Mouse (Mus musculus) liver, postnatal 0 days (tissue): ENCODE data around the gene Zfp866. TPM values are rescaled to one million over a fixed set of nuclear protein-coding genes. Genes with fewer than 3 reads are reported as not detected.

Source experiments
- ATAC-seq: fragments of 200-750 bp; cut with Nextera tagmentation; 2 replicates; pipeline ENCODE4 v1.8.0; 2017; ENCODE audit warnings: mild to moderate bottlenecking, moderate library complexity
- DNase-seq: peaks from one replicate; pipeline ENCODE4 v3.0.0-alpha.2; 2016
- H3K27ac ChIP-seq: fragments of 300-500 bp; sonication (generic); 2 replicates; pipeline ENCODE4 v1.5.1; 2014; ENCODE audit warnings: antibody characterized with exemption, moderate library complexity, mild to moderate bottlenecking, low read depth
- H3K27me3 ChIP-seq: fragments of 300-500 bp; sonication (generic); 2 replicates; pipeline ENCODE4 v1.6.1; 2014; ENCODE audit warnings: low read length, control low read depth, mixed read lengths; ENCODE audit not compliant: insufficient read depth
- H3K36me3 ChIP-seq: fragments of 300-500 bp; sonication (generic); replicated peaks from 2 replicates; pipeline ENCODE4 v1.6.1; 2014; ENCODE audit warnings: mild to moderate bottlenecking, control low read depth, low read length, moderate library complexity, mixed read lengths; ENCODE audit not compliant: insufficient read depth
- H3K4me1 ChIP-seq: fragments of 300-500 bp; sonication (generic); 2 replicates; pipeline ENCODE4 v1.6.1; 2014; ENCODE audit warnings: antibody characterized with exemption, mild to moderate bottlenecking, control low read depth; ENCODE audit not compliant: insufficient read depth
- H3K4me2 ChIP-seq: fragments of 300-500 bp; sonication (generic); 2 replicates; pipeline ENCODE4 v1.6.1; 2014; ENCODE audit warnings: low read depth, mild to moderate bottlenecking, low read length, moderate library complexity, mixed read lengths
- H3K4me3 ChIP-seq: fragments of 300-500 bp; sonication (generic); 2 replicates; pipeline ENCODE4 v1.5.1; 2014; ENCODE audit warnings: low read depth, low read length
- H3K9ac ChIP-seq: fragments of 300-500 bp; sonication (generic); replicated peaks from 2 replicates; pipeline ENCODE4 v1.6.1; 2014; ENCODE audit warnings: mild to moderate bottlenecking, moderate library complexity
- H3K9me3 ChIP-seq: fragments of 300-500 bp; sonication (generic); 2 replicates; pipeline ENCODE4 v1.6.1; 2016; ENCODE audit warnings: mild to moderate bottlenecking, control low read depth, low read length, mixed read lengths
- CTCF ChIP-seq: sonication (generic); IDR thresholded peaks from 2 replicates; pipeline ENCODE4 v1.5.1; 2016; ENCODE audit warnings: antibody characterized with exemption, low read depth
- EP300 ChIP-seq: IDR thresholded peaks from 2 replicates; pipeline ENCODE4 v1.6.1; 2016; ENCODE audit warnings: antibody characterized with exemption, low read depth, mild to moderate bottlenecking
- WGBS: fragments of 180-500 bp; shearing (Covaris S2); extraction: QIAGEN DNeasy Blood & Tissue Kit; methylation state at CpG from one replicate; pipeline ENCODE4 v1.1.7; 2014; ENCODE audit not compliant: insufficient replicate concordance; 5-methylcytosine and 5-hydroxymethylcytosine counted together
- polyA plus RNA-seq: library from polyadenylated mRNA; unstranded; fragments of >200 nt; fragmentation: Nextera tagmentation; extraction: Ambion mirVana; gene quantifications from 2 replicates; pipeline ENCODE4 v1.2.1, GENCODE M21; 2015

Gene Zfp866
- polyA plus RNA-seq, 1 experiment from 2014 or later = 4.6 TPM

DNA sequence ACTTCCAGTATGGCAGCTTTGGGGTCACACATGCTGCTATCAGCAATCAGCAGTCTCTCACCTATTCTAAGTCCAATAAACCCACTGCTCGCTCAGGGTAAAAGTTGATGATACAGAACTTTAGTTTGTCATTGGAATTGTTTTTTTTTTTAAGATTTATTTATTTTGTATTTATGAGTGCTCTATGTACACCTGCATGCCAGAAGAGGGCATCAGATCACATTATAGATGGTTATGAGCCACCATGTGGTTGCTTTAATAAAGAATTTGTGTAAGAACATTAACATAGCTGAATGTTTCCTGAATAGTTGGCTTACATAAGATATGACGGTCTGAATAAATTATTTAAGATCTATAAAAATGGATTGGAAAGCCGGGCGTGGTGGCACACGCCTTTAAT, 32.7 kb downstream of the Zfp866 start:
- ATAC-seq = no peak
- H3K9ac ChIP-seq = no peak overlapping the region
- TF ChIP-seq EP300 = no peak
- 0 out of 2 replicates have a peak, but pooled peaks have one; percentile 4 for TF ChIP-seq CTCF
- no peak overlapping the region for H3K4me2 ChIP-seq
- no peaks in the 10 kb centered on the region for H3K9me3 ChIP-seq
- no peaks in the 10 kb centered on the region for H3K4me1 ChIP-seq
- no peaks in the 10 kb centered on the region for H3K27me3 ChIP-seq
- DNase-seq = no peak
- peaks cover 28% of the 10 kb centered on the region for H3K36me3 ChIP-seq
- no peak overlapping the region for H3K4me3 ChIP-seq
- H3K27ac ChIP-seq = no peak overlapping the region
- 91% methylated on average over 5 of the region's 5 CpGs for WGBS

DNA sequence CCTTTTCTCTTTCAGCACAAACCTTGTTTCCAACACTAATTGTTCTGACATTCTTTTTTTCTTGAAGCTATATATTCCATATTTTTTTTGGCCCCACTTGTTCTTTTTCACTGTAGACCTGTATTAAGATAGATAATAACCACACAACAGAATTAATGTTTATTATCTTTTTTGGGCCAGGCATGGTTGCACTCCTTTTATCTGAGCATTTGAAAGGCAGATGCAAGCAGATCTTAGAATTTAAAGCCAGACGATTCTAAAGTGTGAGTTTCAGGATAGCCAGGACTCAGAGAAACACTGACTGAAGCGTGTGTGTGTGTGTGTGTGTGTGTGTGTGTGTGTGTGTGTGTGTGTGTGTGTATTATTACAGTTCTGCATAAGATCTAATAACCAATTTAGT, 38.5 kb downstream of the Zfp866 start:
- Histone ChIP-seq H3K4me1 (peaks cover 9% of the 10 kb centered on the region), H3K36me3 (peaks cover 4% of the 10 kb centered on the region; the same call in 1 of the 2 replicates), H3K27me3 (no peaks in the 10 kb centered on the region), H3K4me2 (no peak overlapping the region), H3K9ac (no peak overlapping the region), H3K4me3 (no peak overlapping the region), H3K27ac (no peak overlapping the region), H3K9me3 (no peaks in the 10 kb centered on the region)
- WGBS = 63% methylated on average over 2 of the region's 2 CpGs
- no peak for DNase-seq
- no peak for ATAC-seq
- TF ChIP-seq EP300 = peak; percentile 73; the same call in 1 of the 2 replicates
- no peak for TF ChIP-seq CTCF

DNA sequence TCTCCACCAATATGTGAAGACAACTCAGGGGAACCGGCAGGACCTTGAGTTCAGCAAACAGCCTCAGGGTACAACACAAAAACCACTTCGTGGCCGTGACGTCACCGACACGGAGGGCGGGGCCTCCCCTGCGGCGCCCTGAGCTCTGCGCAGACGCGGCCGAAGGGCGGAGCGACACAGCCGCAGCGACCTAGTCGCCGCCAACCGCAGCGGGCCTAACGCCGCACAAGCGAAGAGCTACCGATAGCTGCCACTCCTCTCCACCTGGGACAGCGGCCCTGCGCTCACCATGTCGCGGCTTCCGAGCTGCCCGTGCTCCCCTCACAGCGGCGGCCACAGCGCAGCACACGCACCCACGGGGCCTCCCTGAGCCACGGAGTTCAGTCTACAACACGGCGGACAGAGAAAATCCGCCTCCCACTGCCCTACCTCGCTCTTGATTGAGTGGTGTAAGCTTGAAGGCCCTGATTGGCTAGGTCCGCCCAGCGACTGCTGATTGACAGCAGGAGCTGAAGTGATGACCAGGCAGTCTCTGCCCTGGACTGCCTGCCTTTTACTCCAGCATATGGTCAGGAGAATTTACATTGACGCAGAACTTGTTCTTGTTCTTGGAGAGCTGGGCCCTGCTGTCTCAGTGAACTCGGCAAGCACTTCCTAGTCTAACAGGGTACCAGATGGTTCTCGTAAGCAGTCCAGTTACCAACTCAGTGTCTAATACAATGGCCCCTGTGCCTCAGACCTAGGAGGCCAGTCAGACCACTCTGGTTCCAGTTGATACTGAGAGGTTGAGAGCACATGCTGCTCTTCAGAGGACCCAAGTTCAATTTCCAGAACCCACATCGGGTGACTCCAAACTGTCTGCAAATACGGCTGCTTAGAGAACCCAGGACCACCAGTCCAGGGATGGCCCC, 41.2 kb downstream of the Zfp866 start, which contains the start of gene Zfp963:
Gene Zfp963 (minus strand): TSS at position 427 of the 911 bp plus-strand sequence.
- Histone ChIP-seq H3K27me3 (no peaks in the 10 kb centered on the region), H3K36me3 (no peaks in the 10 kb centered on the region; the same call in 1 of the 2 replicates), H3K9me3 (no peaks in the 10 kb centered on the region), H3K4me1 (peaks cover 9% of the 10 kb centered on the region), H3K9ac (peak within 1 kb of the TSS; percentile 93), H3K4me3 (peak within 1 kb of the TSS; percentile 86), H3K27ac (peak within 1 kb of the TSS; percentile 100), H3K4me2 (peak within 1 kb of the TSS; percentile 78)
- TF ChIP-seq EP300 = no peak
- no peak for TF ChIP-seq CTCF
- 4% methylated on average over 48 of the region's 48 CpGs for WGBS
- DNase-seq = peak; percentile 97
- peak; percentile 99 for ATAC-seq

DNA sequence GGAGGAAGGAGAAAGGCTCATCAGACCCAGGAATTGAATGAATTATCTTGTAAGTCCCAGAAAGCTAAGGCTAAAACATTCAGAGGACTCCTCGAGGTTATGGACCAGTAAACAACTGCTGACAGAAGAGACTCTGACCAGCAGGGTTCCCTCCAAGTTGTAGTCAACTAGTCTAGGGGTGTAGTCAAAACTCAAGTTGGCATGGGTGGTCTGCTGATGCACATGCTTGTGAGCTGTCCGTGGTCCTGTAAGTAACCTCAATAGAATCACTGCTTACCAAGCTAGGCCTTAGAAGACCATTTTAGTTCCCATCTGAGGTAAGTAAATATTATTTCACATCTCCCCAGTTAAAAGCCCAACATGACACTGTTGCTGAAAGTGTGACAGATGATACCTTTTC, 49.7 kb downstream of the Zfp866 start:
- Histone ChIP-seq H3K9ac (no peak overlapping the region), H3K27ac (no peak overlapping the region), H3K36me3 (peaks cover 9% of the 10 kb centered on the region), H3K27me3 (no peaks in the 10 kb centered on the region), H3K4me2 (no peak overlapping the region), H3K4me3 (no peak overlapping the region), H3K4me1 (no peaks in the 10 kb centered on the region), H3K9me3 (no peaks in the 10 kb centered on the region)
- no peak for ATAC-seq
- DNase-seq = no peak
- whole genome bisulfite sequencing = 70% methylated on average over 2 of the region's 2 CpGs
- TF ChIP-seq EP300 (no peak), CTCF (no peak)

DNA sequence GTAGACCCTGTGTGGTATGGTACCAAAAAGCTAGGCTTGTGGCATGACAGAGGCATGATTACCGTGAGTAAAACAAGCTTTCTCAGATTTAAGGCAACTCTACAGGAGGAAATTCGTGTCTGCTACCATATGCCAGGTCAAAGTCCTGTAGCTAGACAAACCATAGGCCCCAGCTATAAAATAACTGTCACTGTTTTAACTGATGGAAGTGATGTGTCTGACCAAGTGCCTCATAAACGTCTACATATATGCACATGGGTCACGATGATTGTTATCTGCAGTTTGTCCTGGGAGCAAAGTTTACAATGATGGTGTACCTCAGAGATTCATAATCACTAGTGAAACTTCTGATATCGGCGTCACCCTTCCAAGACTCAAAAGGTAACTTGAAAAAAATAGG, 50.2 kb downstream of the Zfp866 start:
- no peak for TF ChIP-seq CTCF
- no peak for TF ChIP-seq EP300
- WGBS = 75% methylated on average over 6 of the region's 6 CpGs

DNA sequence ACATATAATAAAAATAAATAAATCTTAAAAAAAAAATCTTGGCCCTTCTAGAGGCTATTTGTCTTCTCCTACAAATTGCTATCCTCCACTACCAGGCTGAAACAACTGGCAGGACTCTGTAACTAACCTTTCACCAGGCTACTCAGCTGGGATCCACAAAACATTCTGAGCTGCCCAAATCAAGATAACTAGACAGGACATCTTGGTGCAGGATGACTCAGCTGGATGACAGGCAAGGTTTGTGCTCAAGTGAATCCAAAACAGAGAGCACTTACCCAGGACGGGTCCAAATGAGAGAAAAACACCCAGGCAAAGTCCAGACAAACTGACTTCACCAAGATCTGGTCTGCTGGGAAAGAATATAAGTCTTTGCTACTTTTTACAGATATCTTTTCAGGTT, 55.5 kb downstream of the Zfp866 start:
- WGBS = 67% methylated on average over 1 of the region's 1 CpGs
- Histone ChIP-seq H3K4me1 (no peaks in the 10 kb centered on the region), H3K9me3 (no peaks in the 10 kb centered on the region), H3K4me3 (no peak overlapping the region), H3K27ac (no peak overlapping the region), H3K9ac (no peak overlapping the region), H3K27me3 (no peaks in the 10 kb centered on the region), H3K4me2 (no peak overlapping the region), H3K36me3 (no peaks in the 10 kb centered on the region)
- ATAC-seq = no peak
- no peak for TF ChIP-seq EP300
- TF ChIP-seq CTCF = no peak
- DNase-seq = no peak

More for the DNA sequence above, 50.2 kb downstream of the Zfp866 start:
- Histone ChIP-seq H3K4me1 (no peaks in the 10 kb centered on the region), H3K27ac (no peak overlapping the region), H3K4me2 (no peak overlapping the region), H3K27me3 (no peaks in the 10 kb centered on the region), H3K36me3 (peaks cover 9% of the 10 kb centered on the region), H3K9me3 (no peaks in the 10 kb centered on the region), H3K4me3 (no peak overlapping the region), H3K9ac (no peak overlapping the region)
- DNase-seq = no peak
- ATAC-seq = no peak
